Mouse (Mus musculus): ENCODE data around the gene Vmn1r94. TPM values are rescaled to one million over a fixed set of nuclear protein-coding genes. Genes with fewer than 3 reads are reported as not detected.
"Not testable (repeated sequence)": the region's sequence is repeated elsewhere in the genome, so short reads cannot be mapped to it uniquely, and the experiment has no call there.

The Vmn1r94 gene
- total RNA-seq (2021), result not detected
- long read RNA-seq, experiment 1, result 0 reads
- long read RNA-seq, experiment 2, result 0 reads

DNA sequence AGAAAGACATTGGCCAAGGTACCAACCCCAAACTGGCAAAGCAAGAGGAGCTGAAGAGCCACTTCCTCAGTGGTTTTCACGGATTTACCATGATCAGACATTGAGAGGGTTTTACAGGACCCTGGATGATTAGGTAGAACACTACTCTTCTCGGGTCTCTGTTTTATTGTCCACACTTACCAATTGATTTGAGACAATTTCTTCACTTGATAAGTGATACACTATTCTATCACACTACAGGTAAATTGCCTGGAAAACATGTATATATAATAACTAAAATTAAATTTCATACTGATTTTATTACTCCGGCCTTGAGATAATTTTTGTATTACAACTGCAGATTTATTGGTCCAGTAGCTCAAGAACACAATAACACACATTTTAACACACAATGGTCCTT is at the start of gene Vmn1r94:
TSS of gene Vmn1r94 (minus strand) at position 101 of the 400 bp plus-strand sequence.
- intact Hi-C loops (cut with DNase I; ENCODE audit: low total_unique reads); DNase-seq: not testable (repeated sequence)

DNA sequence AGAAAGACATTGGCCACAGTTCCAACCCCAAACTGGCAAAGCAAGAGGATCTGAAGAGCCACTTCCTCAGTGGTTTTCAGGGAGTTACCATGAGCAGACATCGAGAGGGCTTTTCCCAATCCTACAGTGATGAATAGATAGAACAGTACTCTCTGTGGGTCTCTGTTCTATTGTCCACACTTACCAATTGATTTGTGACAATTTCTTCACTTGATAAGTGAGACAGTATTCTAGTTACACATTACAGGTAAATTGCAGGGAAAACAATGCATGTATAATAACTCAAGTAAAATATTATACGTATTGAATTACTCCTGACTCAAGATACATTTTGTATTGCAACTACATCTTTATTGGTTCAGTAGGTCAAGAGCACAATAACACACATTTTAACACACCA is 37.3 kb upstream of the Vmn1r94 start, which contains the start of gene Gm6164:
TSS of gene Gm6164 (minus strand) at position 101 of the 400 bp plus-strand sequence.
- intact Hi-C loops (cut with DNase I; ENCODE audit: low total_unique reads); DNase-seq: not testable (repeated sequence)

DNA sequence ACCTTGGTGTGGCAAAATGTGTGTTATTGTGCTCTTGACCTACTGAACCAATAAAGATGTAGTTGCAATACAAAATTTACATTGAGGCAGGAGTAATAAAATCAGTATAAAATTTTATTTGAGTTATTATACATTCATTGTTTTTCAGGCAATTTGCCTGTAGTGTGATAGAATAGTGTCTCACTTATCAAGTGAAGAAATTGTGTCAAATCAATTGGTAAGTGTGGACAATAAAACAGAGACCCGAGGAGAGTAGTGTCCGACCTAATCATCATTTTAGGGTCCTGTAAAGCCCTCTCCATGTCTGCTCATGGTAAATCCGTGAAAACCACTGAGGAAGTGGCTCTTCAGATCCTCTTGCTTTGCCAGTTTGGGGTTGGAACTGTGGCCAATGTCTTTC is 25.2 kb upstream of the Vmn1r94 start, which contains the start of gene Vmn1r95:
TSS of gene Vmn1r95 (plus strand) at position 301 of the 400 bp plus-strand sequence.
- DNase-seq; intact Hi-C loops (cut with DNase I; ENCODE audit: low total_unique reads): not testable (repeated sequence)

DNA sequence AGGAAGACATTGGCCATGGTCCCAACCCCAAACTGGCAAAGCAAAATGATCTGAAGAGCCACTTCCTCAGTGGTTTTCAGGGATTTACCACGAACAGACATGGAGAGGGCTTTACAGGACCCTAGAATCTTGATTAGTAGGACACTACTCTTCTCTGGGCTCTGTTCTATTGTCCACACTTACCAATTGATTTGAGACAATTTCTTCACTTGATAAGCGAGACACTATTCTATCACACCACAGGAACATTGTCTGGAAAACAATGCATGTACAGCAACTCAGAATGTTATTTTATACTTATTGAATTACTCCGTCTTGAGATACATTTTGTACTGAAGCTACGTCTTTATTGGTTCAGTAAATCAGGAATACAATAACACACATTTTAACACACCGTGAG is 29.2 kb downstream of the Vmn1r94 start, which contains the start of gene Vmn1r93:
TSS of gene Vmn1r93 (minus strand) at position 101 of the 400 bp plus-strand sequence.
- intact Hi-C loops (cut with DNase I; ENCODE audit: low total_unique reads); DNase-seq: not testable (repeated sequence)

DNA sequence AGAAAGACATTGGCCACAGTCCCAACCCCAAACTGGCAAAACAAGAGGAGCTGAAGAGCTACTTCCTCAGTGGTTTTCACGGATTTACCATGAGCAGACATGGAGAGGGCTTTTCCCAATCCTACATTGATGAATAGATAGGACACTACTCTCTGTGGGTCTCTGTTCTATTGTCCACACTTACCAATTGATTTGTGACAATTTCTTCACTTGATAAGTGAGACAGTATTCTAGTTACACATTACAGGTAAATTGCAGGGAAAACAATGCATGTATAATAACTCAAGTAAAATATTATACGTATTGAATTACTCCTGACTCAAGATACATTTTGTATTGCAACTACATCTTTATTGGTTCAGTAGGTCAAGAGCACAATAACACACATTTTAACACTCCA is 45.7 kb downstream of the Vmn1r94 start, which contains the start of gene Gm16442:
TSS of gene Gm16442 (minus strand) at position 101 of the 400 bp plus-strand sequence.
- DNase-seq; intact Hi-C loops (cut with DNase I; ENCODE audit: low total_unique reads): not testable (repeated sequence)

Other genes starting within 250 kb of the Vmn1r94 start
- 1 to 10 TPM; 8.0 to 9.4 TPM for gene Pvr, start 247.2 kb downstream of the Vmn1r94 start, total RNA-seq (2021)
- gene Igsf23, start 217.6 kb downstream of the Vmn1r94 start, total RNA-seq (2021), result not detected
- not detected for gene Ceacam20, start 203.0 kb downstream of the Vmn1r94 start, total RNA-seq (2021)
- gene Nlrp9b, start 176.9 kb downstream of the Vmn1r94 start, total RNA-seq (2021), result not detected
- gene Vmn1r91, start 68.7 kb downstream of the Vmn1r94 start, total RNA-seq (2021), result not detected
- gene Gm16442, start 45.8 kb downstream of the Vmn1r94 start, total RNA-seq (2021), result not detected
- gene Vmn1r93, start 29.3 kb downstream of the Vmn1r94 start, total RNA-seq (2021), result not detected
- gene Vmn1r95, start 25.3 kb upstream of the Vmn1r94 start, total RNA-seq (2021), result not detected
- gene Gm6164, start 37.2 kb upstream of the Vmn1r94 start, total RNA-seq (2021), result not detected
- not detected for gene Gm4498, start 65.5 kb upstream of the Vmn1r94 start, total RNA-seq (2021)
- not detected for gene Gm5890, start 94.5 kb upstream of the Vmn1r94 start, total RNA-seq (2021)
- not detected for gene Gm4133, start 165.7 kb upstream of the Vmn1r94 start, total RNA-seq (2021)
- gene Gm5728, start 207.0 kb upstream of the Vmn1r94 start, total RNA-seq (2021), result not detected
- gene Vmn1r100, start 249.6 kb upstream of the Vmn1r94 start, total RNA-seq (2021), result not detected